Mouse (Mus musculus): ENCODE results near the gene Zfp462. TPM values are rescaled to one million over a fixed set of nuclear protein-coding genes. Genes with fewer than 3 reads are reported as not detected.
"Not testable (repeated sequence)": the region's sequence is repeated elsewhere in the genome, so short reads cannot be mapped to it uniquely, and the experiment has no call there.

Gene Zfp462
- polyA plus RNA-seq, 1 experiment from 2014 or later, result 14.5 TPM

DNA sequence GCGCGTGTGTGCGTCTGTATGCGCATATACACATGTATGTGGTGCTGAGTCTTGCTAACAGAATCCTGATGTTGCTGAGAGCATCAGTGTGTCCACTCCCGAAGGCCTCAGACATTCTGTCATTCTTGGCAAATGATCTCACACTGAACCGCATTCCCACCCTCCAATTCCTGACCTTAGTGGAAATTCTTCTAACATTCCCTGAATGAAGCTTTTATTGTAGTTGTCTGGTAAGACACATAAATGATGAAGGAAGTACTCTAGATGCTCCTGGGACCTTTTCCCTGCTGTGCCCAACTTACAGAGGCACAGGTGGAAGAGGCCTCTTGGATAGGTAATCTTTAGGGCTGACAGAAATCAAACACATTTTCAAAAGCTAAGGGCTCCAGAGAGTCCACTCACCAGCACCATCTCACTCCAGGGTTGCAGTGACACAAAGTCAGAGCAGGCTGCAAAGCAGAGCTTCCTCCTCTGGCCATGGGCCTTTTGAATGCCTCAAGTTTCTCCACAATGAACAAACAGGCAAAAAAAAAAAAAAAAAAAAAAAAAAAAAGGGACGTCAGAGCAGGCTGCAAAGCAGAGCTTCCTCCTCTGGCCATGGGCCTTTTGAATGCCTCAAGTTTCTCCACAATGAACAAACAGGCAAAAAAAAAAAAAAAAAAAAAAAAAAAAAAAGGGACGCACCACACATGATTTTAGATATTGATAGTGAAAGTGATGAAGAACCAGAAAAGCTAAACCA is 17.4 kb upstream of the Zfp462 start:
- H3K4me1 ChIP-seq (ENCODE audit: control insufficient read depth, insufficient read depth, low read length); H3K27ac ChIP-seq (ENCODE audit: low read depth, low read length); ATAC-seq (ENCODE audit: insufficient read depth, low FRiP score, low TSS enrichment); H3K9ac ChIP-seq (ENCODE audit: low read length); H3K9me3 ChIP-seq (ENCODE audit: control insufficient read depth, low read length); H3K36me3 ChIP-seq (ENCODE audit: control insufficient read depth, insufficient read depth, low read length); H3K27me3 ChIP-seq (ENCODE audit: control insufficient read depth, insufficient read depth, low read length); H3K4me3 ChIP-seq (ENCODE audit: low read depth, low read length); DNase-seq (ENCODE audit: low spot score); H3K4me2 ChIP-seq (ENCODE audit: low read depth): not testable (repeated sequence)
- WGBS, result 85% methylated on average over 8 of the region's 8 CpGs

- no peaks in the 10 kb centered on the region for H3K36me3 ChIP-seq (ENCODE audit: control insufficient read depth, insufficient read depth, low read length)
- DNase-seq (ENCODE audit: low spot score) (no peak), ATAC-seq (ENCODE audit: insufficient read depth, low FRiP score, low TSS enrichment) (no peak)
- H3K9ac ChIP-seq (ENCODE audit: low read length), result no peak overlapping the region
- no peak overlapping the region for H3K4me2 ChIP-seq (ENCODE audit: low read depth)
- H3K4me3 ChIP-seq (ENCODE audit: low read depth, low read length), result no peak overlapping the region
- WGBS, result 77% methylated on average over 2 of the region's 2 CpGs
- H3K27me3 ChIP-seq (ENCODE audit: control insufficient read depth, insufficient read depth, low read length), result no peaks in the 10 kb centered on the region
- no peaks in the 10 kb centered on the region for H3K4me1 ChIP-seq (ENCODE audit: control insufficient read depth, insufficient read depth, low read length)
- no peaks in the 10 kb centered on the region for H3K9me3 ChIP-seq (ENCODE audit: control insufficient read depth, low read length)
- H3K27ac ChIP-seq (ENCODE audit: low read depth, low read length), result no peak overlapping the region
Measured at GRCm38 (mm10) chr4:54929686-54930085, 15.2 kb upstream of the Zfp462 start.

GRCm38 (mm10) chr4:54932668-54933067 is 12.2 kb upstream of the Zfp462 start:
- Histone ChIP-seq H3K36me3 (ENCODE audit: control insufficient read depth, insufficient read depth, low read length) (no peaks in the 10 kb centered on the region), H3K27me3 (ENCODE audit: control insufficient read depth, insufficient read depth, low read length) (no peaks in the 10 kb centered on the region), H3K27ac (ENCODE audit: low read depth, low read length) (no peak overlapping the region), H3K4me3 (ENCODE audit: low read depth, low read length) (no peak overlapping the region), H3K4me1 (ENCODE audit: control insufficient read depth, insufficient read depth, low read length) (no peaks in the 10 kb centered on the region), H3K9ac (ENCODE audit: low read length) (no peak overlapping the region), H3K9me3 (ENCODE audit: control insufficient read depth, low read length) (no peaks in the 10 kb centered on the region), H3K4me2 (ENCODE audit: low read depth) (no peak overlapping the region)
- ATAC-seq (ENCODE audit: insufficient read depth, low FRiP score, low TSS enrichment), result no peak
- WGBS, result 43% methylated on average over 2 of the region's 2 CpGs
- DNase-seq (ENCODE audit: low spot score), result no peak

DNA sequence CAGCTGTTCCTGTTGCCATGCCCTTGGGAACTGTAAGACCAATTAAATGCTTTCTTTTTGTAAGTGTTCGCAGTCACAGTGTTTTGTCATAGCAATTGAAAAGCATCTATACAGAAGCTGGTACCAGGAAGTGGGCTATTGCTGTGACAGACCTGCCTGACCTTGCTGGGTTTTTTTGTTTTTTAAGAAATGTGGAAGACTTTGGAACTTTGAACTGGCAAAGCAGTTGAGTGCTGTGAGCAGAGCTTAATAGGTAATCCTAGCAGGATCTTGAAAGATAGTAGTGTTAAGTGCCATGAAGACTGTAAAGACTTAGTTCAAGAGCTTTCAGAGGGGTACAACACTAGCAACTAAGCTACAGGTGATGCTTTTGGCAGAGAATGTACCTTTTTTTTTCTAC is 7.7 kb upstream of the Zfp462 start:
- Histone ChIP-seq H3K9me3 (ENCODE audit: control insufficient read depth, low read length) (no peaks in the 10 kb centered on the region), H3K4me2 (ENCODE audit: low read depth) (no peak overlapping the region), H3K27me3 (ENCODE audit: control insufficient read depth, insufficient read depth, low read length) (no peaks in the 10 kb centered on the region), H3K27ac (ENCODE audit: low read depth, low read length) (no peak overlapping the region), H3K4me1 (ENCODE audit: control insufficient read depth, insufficient read depth, low read length) (no peaks in the 10 kb centered on the region), H3K4me3 (ENCODE audit: low read depth, low read length) (no peak overlapping the region), H3K9ac (ENCODE audit: low read length) (no peak overlapping the region), H3K36me3 (ENCODE audit: control insufficient read depth, insufficient read depth, low read length) (no peaks in the 10 kb centered on the region)
- ATAC-seq (ENCODE audit: insufficient read depth, low FRiP score, low TSS enrichment) (no peak), DNase-seq (ENCODE audit: low spot score) (no peak)
- WGBS, result 100% methylated on average over 1 of the region's 1 CpGs

GRCm38 (mm10) chr4:54945603-54946445 is 976 bp downstream of the Zfp462 start:
- Histone ChIP-seq H3K4me3 (ENCODE audit: low read depth, low read length) (peak overlapping the region; percentile 90), H3K27ac (ENCODE audit: low read depth, low read length) (peak overlapping the region; percentile 99), H3K9ac (ENCODE audit: low read length) (peak overlapping the region; percentile 98), H3K9me3 (ENCODE audit: control insufficient read depth, low read length) (no peaks in the 10 kb centered on the region), H3K4me1 (ENCODE audit: control insufficient read depth, insufficient read depth, low read length) (0 out of 2 replicates have a peak, but pooled peaks cover 2% of the 10 kb centered on the region), H3K27me3 (ENCODE audit: control insufficient read depth, insufficient read depth, low read length) (no peaks in the 10 kb centered on the region), H3K4me2 (ENCODE audit: low read depth) (peak overlapping the region; percentile 51), H3K36me3 (ENCODE audit: control insufficient read depth, insufficient read depth, low read length) (no peaks in the 10 kb centered on the region)
- WGBS, result under 1% methylated on average over 36 of the region's 36 CpGs
- peak; percentile 62 for ATAC-seq (ENCODE audit: insufficient read depth, low FRiP score, low TSS enrichment)
- DNase-seq (ENCODE audit: low spot score), result peak; percentile 82

DNA sequence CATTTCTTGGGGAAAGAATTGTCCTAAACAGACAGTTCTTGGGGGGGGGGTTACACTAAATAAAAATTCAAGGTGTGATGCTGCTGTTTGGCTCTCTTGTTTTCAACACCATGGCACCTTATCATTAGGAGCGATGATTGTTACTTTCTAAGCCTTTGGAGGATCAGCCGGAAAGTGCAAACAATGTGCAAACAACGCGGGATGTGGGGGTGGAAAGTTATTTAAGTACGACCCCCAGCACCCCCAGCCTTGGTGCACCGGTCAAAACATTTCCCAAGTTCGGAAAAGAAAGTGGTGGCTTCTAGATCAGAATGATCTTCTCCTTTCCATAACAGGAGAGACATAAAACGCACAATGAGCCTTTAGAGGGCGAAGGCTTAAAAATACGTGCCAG is 1.8 kb downstream of the Zfp462 start:
- H3K27me3 ChIP-seq (ENCODE audit: control insufficient read depth, insufficient read depth, low read length), result no peaks in the 10 kb centered on the region
- H3K9ac ChIP-seq (ENCODE audit: low read length), result peak overlapping the region; percentile 98
- H3K4me3 ChIP-seq (ENCODE audit: low read depth, low read length), result peak overlapping the region; percentile 90
- no peak for ATAC-seq (ENCODE audit: insufficient read depth, low FRiP score, low TSS enrichment)
- peak overlapping the region; percentile 51 for H3K4me2 ChIP-seq (ENCODE audit: low read depth)
- no peaks in the 10 kb centered on the region for H3K36me3 ChIP-seq (ENCODE audit: control insufficient read depth, insufficient read depth, low read length)
- no peaks in the 10 kb centered on the region for H3K9me3 ChIP-seq (ENCODE audit: control insufficient read depth, low read length)
- DNase-seq (ENCODE audit: low spot score), result no peak
- peak overlapping the region; percentile 99 for H3K27ac ChIP-seq (ENCODE audit: low read depth, low read length)
- 0% methylated on average over 10 of the region's 10 CpGs for WGBS
- 0 out of 2 replicates have a peak, but pooled peaks cover 4% of the 10 kb centered on the region for H3K4me1 ChIP-seq (ENCODE audit: control insufficient read depth, insufficient read depth, low read length)

GRCm38 (mm10) chr4:54947056-54947990 is 2.5 kb downstream of the Zfp462 start:
- no peaks in the 10 kb centered on the region for H3K27me3 ChIP-seq (ENCODE audit: control insufficient read depth, insufficient read depth, low read length)
- peak overlapping the region; percentile 98 for H3K9ac ChIP-seq (ENCODE audit: low read length)
- peak overlapping the region; percentile 51 for H3K4me2 ChIP-seq (ENCODE audit: low read depth)
- H3K4me3 ChIP-seq (ENCODE audit: low read depth, low read length), result peak overlapping the region; percentile 90
- ATAC-seq (ENCODE audit: insufficient read depth, low FRiP score, low TSS enrichment) (peak; percentile 31), DNase-seq (ENCODE audit: low spot score) (peak; percentile 84)
- peak overlapping the region; percentile 99 for H3K27ac ChIP-seq (ENCODE audit: low read depth, low read length)
- 0 out of 2 replicates have a peak, but pooled peaks cover 4% of the 10 kb centered on the region for H3K4me1 ChIP-seq (ENCODE audit: control insufficient read depth, insufficient read depth, low read length)
- no peaks in the 10 kb centered on the region for H3K9me3 ChIP-seq (ENCODE audit: control insufficient read depth, low read length)
- 0% methylated on average over 29 of the region's 35 CpGs for WGBS
- H3K36me3 ChIP-seq (ENCODE audit: control insufficient read depth, insufficient read depth, low read length), result no peaks in the 10 kb centered on the region

- peak overlapping the region; percentile 98 for H3K9ac ChIP-seq (ENCODE audit: low read length)
- H3K36me3 ChIP-seq (ENCODE audit: control insufficient read depth, insufficient read depth, low read length), result no peaks in the 10 kb centered on the region
- H3K9me3 ChIP-seq (ENCODE audit: control insufficient read depth, low read length), result no peaks in the 10 kb centered on the region
- H3K4me1 ChIP-seq (ENCODE audit: control insufficient read depth, insufficient read depth, low read length), result 0 out of 2 replicates have a peak, but pooled peaks cover 4% of the 10 kb centered on the region
- H3K4me3 ChIP-seq (ENCODE audit: low read depth, low read length), result peak overlapping the region; percentile 90
- peak overlapping the region; percentile 99 for H3K27ac ChIP-seq (ENCODE audit: low read depth, low read length)
- peak; percentile 75 for DNase-seq (ENCODE audit: low spot score)
- no peak for ATAC-seq (ENCODE audit: insufficient read depth, low FRiP score, low TSS enrichment)
- under 1% methylated on average over 24 of the region's 25 CpGs for WGBS
- H3K27me3 ChIP-seq (ENCODE audit: control insufficient read depth, insufficient read depth, low read length), result no peaks in the 10 kb centered on the region
- peak overlapping the region; percentile 51 for H3K4me2 ChIP-seq (ENCODE audit: low read depth)
Measured at GRCm38 (mm10) chr4:54947991-54948615, 3.3 kb downstream of the Zfp462 start.
